Mouse (Mus musculus) CH12.LX (cell line): Measurements from ENCODE around the gene Prg4. TPM values are rescaled to one million over a fixed set of nuclear protein-coding genes. Genes with fewer than 3 reads are reported as not detected.

Experiments used
- DNase-seq: peaks from one replicate; pipeline ENCODE4 v3.0.0-alpha.2; 2013; ENCODE audit errors: extremely low read depth
- H3K27ac ChIP-seq: 2 replicates; pipeline ENCODE4 v1.5.1; 2012; ENCODE audit warnings: low read depth, mild to moderate bottlenecking, control low read depth, moderate library complexity; ENCODE audit not compliant: insufficient read depth
- H3K27me3 ChIP-seq: replicated peaks from 2 replicates; pipeline ENCODE3; 2012; ENCODE audit warnings: inconsistent platforms
- H3K36me3 ChIP-seq, 2 experiments: replicated peaks in 1 of 2; 2 replicates each; pipeline versions ENCODE3 to v1.6.1; 2012; ENCODE audit warnings: inconsistent platforms in 1 of 2, low read length in 1 of 2, mild to moderate bottlenecking in 1 of 2, mixed read lengths in 1 of 2, moderate library complexity in 1 of 2; ENCODE audit not compliant: control insufficient read depth in 1 of 2, insufficient read depth in 1 of 2
- H3K4me1 ChIP-seq, 2 experiments: 2 replicates each; pipeline ENCODE4 v1.6.1; 2012; ENCODE audit warnings: inconsistent platforms in 1 of 2, moderate library complexity in 1 of 2; ENCODE audit not compliant: insufficient read depth in 2 of 2, control insufficient read depth in 1 of 2
- H3K4me2 ChIP-seq: 2 replicates; pipeline ENCODE4 v1.6.1; 2012; ENCODE audit warnings: low read depth, mild to moderate bottlenecking, control low read depth; ENCODE audit not compliant: poor library complexity, insufficient read depth, severe bottlenecking
- H3K4me3 ChIP-seq, 3 experiments: fragments of 150-350 bp in 1 of 3; sonication (generic) in 1 of 3; replicated peaks in 1 of 3; 2 replicates each; pipeline versions ENCODE3 to v1.5.1; 2011 to 2012; ENCODE audit warnings: low read depth in 2 of 3, low read length in 2 of 3, mild to moderate bottlenecking in 2 of 3, moderate library complexity in 2 of 3, control low read depth in 1 of 3, improper control_type of control experiment in 1 of 3, inconsistent platforms in 1 of 3, mixed read lengths in 1 of 3; ENCODE audit not compliant: poor library complexity in 1 of 3
- H3K79me2 ChIP-seq: replicated peaks from 2 replicates; pipeline ENCODE4 v1.6.1; 2012; ENCODE audit warnings: mild to moderate bottlenecking, moderate library complexity; ENCODE audit not compliant: control insufficient read depth, poor library complexity, insufficient read depth, severe bottlenecking; ENCODE audit errors: extremely low read depth
- H3K9ac ChIP-seq: 2 replicates; pipeline ENCODE4 v1.6.1; 2012; ENCODE audit warnings: low read depth, mild to moderate bottlenecking, control low read depth, moderate library complexity; ENCODE audit not compliant: insufficient read depth
- H3K9me3 ChIP-seq: replicated peaks from 2 replicates; pipeline ENCODE3; 2012; ENCODE audit warnings: low read length, inconsistent platforms, mixed read lengths
- CHD2 ChIP-seq: IDR thresholded peaks from 2 replicates; pipeline ENCODE4 v1.6.1; 2011; ENCODE audit warnings: low read length, improper control_type of control experiment
- E2F4 ChIP-seq: IDR thresholded peaks from 2 replicates; pipeline ENCODE4 v1.6.1; 2011; ENCODE audit warnings: low read depth, low read length, improper control_type of control experiment; ENCODE audit not compliant: insufficient replicate concordance
- ELF1 ChIP-seq: IDR thresholded peaks from 2 replicates; pipeline ENCODE4 v1.6.1; 2014; ENCODE audit warnings: low read depth, mild to moderate bottlenecking, inconsistent platforms, low read length, improper control_type of control experiment
- EP300 ChIP-seq: IDR thresholded peaks from 2 replicates; pipeline ENCODE4 v1.6.1; 2011; ENCODE audit warnings: low read length, improper control_type of control experiment
- ETS1 ChIP-seq: conservative IDR thresholded peaks from 2 replicates; pipeline ENCODE4 v1.6.1; 2012; ENCODE audit warnings: low read depth, mild to moderate bottlenecking, inconsistent platforms, low read length, improper control_type of control experiment, moderate library complexity
- GABPA ChIP-seq: IDR thresholded peaks from 2 replicates; pipeline ENCODE4 v1.6.1; 2012; ENCODE audit warnings: low read depth, low read length, improper control_type of control experiment, inconsistent platforms; ENCODE audit not compliant: insufficient replicate concordance
- HCFC1 ChIP-seq: IDR thresholded peaks from 2 replicates; pipeline ENCODE4 v1.6.1; 2012; ENCODE audit warnings: low read depth, mild to moderate bottlenecking, inconsistent platforms, low read length, improper control_type of control experiment
- IRF4 ChIP-seq: IDR thresholded peaks from 2 replicates; pipeline ENCODE4 v1.6.1; 2014; ENCODE audit warnings: low read depth, mild to moderate bottlenecking, inconsistent platforms, low read length, improper control_type of control experiment
- JUN ChIP-seq: IDR thresholded peaks from 2 replicates; pipeline ENCODE4 v1.6.1; 2011; ENCODE audit warnings: low read depth, mild to moderate bottlenecking, low read length, improper control_type of control experiment, moderate library complexity; ENCODE audit not compliant: insufficient read depth
- JUND ChIP-seq: conservative IDR thresholded peaks from 2 replicates; pipeline ENCODE4 v1.6.1; 2011; ENCODE audit warnings: low read depth, low read length, improper control_type of control experiment
- KAT2A ChIP-seq: IDR thresholded peaks from 2 replicates; pipeline ENCODE4 v1.6.1; 2012; ENCODE audit warnings: low read length, improper control_type of control experiment, inconsistent platforms; ENCODE audit not compliant: insufficient replicate concordance
- MAX ChIP-seq: IDR thresholded peaks from 2 replicates; pipeline ENCODE4 v1.6.1; 2011; ENCODE audit warnings: low read length, improper control_type of control experiment
- MAZ ChIP-seq: IDR thresholded peaks from 2 replicates; pipeline ENCODE4 v1.6.1; 2012; ENCODE audit warnings: low read depth, mild to moderate bottlenecking, inconsistent platforms, low read length, improper control_type of control experiment, moderate library complexity
- MXI1 ChIP-seq: IDR thresholded peaks from 2 replicates; pipeline ENCODE4 v1.6.1; 2011; ENCODE audit warnings: mild to moderate bottlenecking, low read depth, low read length, improper control_type of control experiment
- MYC ChIP-seq: IDR thresholded peaks from 2 replicates; pipeline ENCODE4 v1.6.1; 2011; ENCODE audit warnings: low read depth, mild to moderate bottlenecking, improper control_type of control experiment, low read length
- POLR2AphosphoS2 ChIP-seq: IDR thresholded peaks from 2 replicates; pipeline ENCODE4 v1.6.1; 2011; ENCODE audit warnings: low read depth, low read length, improper control_type of control experiment
- RCOR1 ChIP-seq: conservative IDR thresholded peaks from 2 replicates; pipeline ENCODE4 v1.6.1; 2012; ENCODE audit warnings: low read depth, mild to moderate bottlenecking, inconsistent platforms, low read length, improper control_type of control experiment
- SMC3 ChIP-seq: IDR thresholded peaks from 2 replicates; pipeline ENCODE4 v1.6.1; 2011; ENCODE audit warnings: low read depth, low read length, improper control_type of control experiment
- USF1 ChIP-seq: IDR thresholded peaks from 2 replicates; pipeline ENCODE4 v1.6.1; 2014; ENCODE audit warnings: low read depth, mild to moderate bottlenecking, inconsistent platforms, low read length, improper control_type of control experiment
- ZC3H11A ChIP-seq: IDR thresholded peaks from 2 replicates; pipeline ENCODE4 v1.6.1; 2012; ENCODE audit warnings: low read depth, mild to moderate bottlenecking, inconsistent platforms, low read length, improper control_type of control experiment
- ZMIZ1 ChIP-seq: IDR thresholded peaks from 2 replicates; pipeline ENCODE4 v1.6.1; 2012; ENCODE audit warnings: low read depth, mild to moderate bottlenecking, inconsistent platforms, low read length, improper control_type of control experiment
- dilution Hi-C: fragments of 300-500 bp; cut with MboI; formaldehyde crosslinking; loops from 2 replicates; pipeline ENCODE4 v1.14.3; 2020; ENCODE audit warnings: low sequenced_read_pairs; ENCODE audit not compliant: extremely low pct_unique_long_range_greater_than_20kb, extremely low pct_ligation_motif_present
- in situ Hi-C: fragments of 300-500 bp; cut with MboI; formaldehyde crosslinking; loops from 3 replicates; pipeline ENCODE4 v1.14.3; 2019; ENCODE audit warnings: low sequenced_read_pairs, low pct_ligation_motif_present, low pct_unique_long_range_greater_than_20kb, mixed read lengths
- polyA plus RNA-seq: library from polyadenylated mRNA; unstranded; fragments of >175 nt; gene quantifications from 2 replicates; pipeline ENCODE4 v1.2.1, GENCODE M21; 2012; ENCODE audit warnings: low read depth; ENCODE audit not compliant: insufficient read length
- total RNA-seq, 2 experiments: library from RNA; depleted of rRNA; stranded (reverse); fragments of 300-350 nt in 1 of 2; fragments of >200 nt in 1 of 2; gene quantifications; 2 replicates each; pipeline ENCODE4 v1.2.3; 2012 to 2014

Prg4 gene
- total and polyA plus RNA-seq, 3 experiments, result 0.08 to 0.30 TPM; not detected in 1

- in situ Hi-C loops, result no loop called here
- DNase-seq, result no peak
- Histone ChIP-seq H3K36me3 (no peaks in the 10 kb centered on the region), H3K9me3 (no peaks in the 10 kb centered on the region), H3K27ac (no peak overlapping the region), H3K4me3 (no peak overlapping the region), H3K27me3 (no peaks in the 10 kb centered on the region), H3K9ac (no peak overlapping the region), H3K4me2 (no peak overlapping the region), H3K79me2 (no peaks in the 10 kb centered on the region), H3K4me1 (no peaks in the 10 kb centered on the region)
- dilution Hi-C loops, result no loop called here
- TF ChIP-seq IRF4, result no peak
- TF ChIP-seq HCFC1, result no peak
- TF ChIP-seq JUND, result no peak
- no peak for TF ChIP-seq MXI1
- TF ChIP-seq MYC, result no peak
- no peak for TF ChIP-seq SMC3
- TF ChIP-seq KAT2A, result no peak
Measured at GRCm38 (mm10) chr1:150463068-150463467, 2.9 kb downstream of the Prg4 start.

GRCm38 (mm10) chr1:150460595-150460994, 5.4 kb downstream of the Prg4 start:
- Histone ChIP-seq H3K4me3 (no peak overlapping the region), H3K27me3 (no peaks in the 10 kb centered on the region), H3K36me3 (no peaks in the 10 kb centered on the region), H3K4me2 (no peak overlapping the region), H3K79me2 (no peaks in the 10 kb centered on the region), H3K9me3 (no peaks in the 10 kb centered on the region), H3K27ac (no peak overlapping the region), H3K9ac (no peak overlapping the region), H3K4me1 (no peaks in the 10 kb centered on the region)
- dilution Hi-C loops, result no loop called here
- DNase-seq, result no peak
- in situ Hi-C loops, result no loop called here
- TF ChIP-seq IRF4, result no peak
- TF ChIP-seq JUND, result no peak
- no peak for TF ChIP-seq HCFC1
- no peak for TF ChIP-seq JUN
- TF ChIP-seq ZMIZ1, result no peak
- TF ChIP-seq ZC3H11A, result no peak
- no peak for TF ChIP-seq SMC3
- no peak for TF ChIP-seq ELF1
- TF ChIP-seq MAZ, result no peak
- no peak for TF ChIP-seq RCOR1
- no peak for TF ChIP-seq MXI1
- TF ChIP-seq USF1, result no peak
- TF ChIP-seq CHD2, result no peak
- TF ChIP-seq GABPA, result no peak
- no peak for TF ChIP-seq ETS1
- no peak for TF ChIP-seq POLR2AphosphoS2
- TF ChIP-seq MAX, result no peak
- TF ChIP-seq EP300, result no peak
- no peak for TF ChIP-seq E2F4
